Mouse (Mus musculus) common myeloid progenitor, adult 5-6 weeks (primary cell): ENCODE measurements around the gene Slc25a42. TPM values are rescaled to one million over a fixed set of nuclear protein-coding genes. Genes with fewer than 3 reads are reported as not detected.

Experiments used
- ATAC-seq: replicated peaks from 2 replicates; pipeline ENCODE4 v1.8.0; 2016; ENCODE audit warnings: low read depth, mild to moderate bottlenecking, moderate TSS enrichment, inconsistent platforms; ENCODE audit not compliant: poor library complexity, severe bottlenecking
- total RNA-seq: library from RNA; stranded (forward); fragments of 200-1000, 187-1606 nt; gene quantifications from 2 replicates; pipeline ENCODE4 v1.2.3, GENCODE M21; 2017

Gene Slc25a42
- total RNA-seq, 1 experiment from 2014 or later = 4.1 TPM

DNA sequence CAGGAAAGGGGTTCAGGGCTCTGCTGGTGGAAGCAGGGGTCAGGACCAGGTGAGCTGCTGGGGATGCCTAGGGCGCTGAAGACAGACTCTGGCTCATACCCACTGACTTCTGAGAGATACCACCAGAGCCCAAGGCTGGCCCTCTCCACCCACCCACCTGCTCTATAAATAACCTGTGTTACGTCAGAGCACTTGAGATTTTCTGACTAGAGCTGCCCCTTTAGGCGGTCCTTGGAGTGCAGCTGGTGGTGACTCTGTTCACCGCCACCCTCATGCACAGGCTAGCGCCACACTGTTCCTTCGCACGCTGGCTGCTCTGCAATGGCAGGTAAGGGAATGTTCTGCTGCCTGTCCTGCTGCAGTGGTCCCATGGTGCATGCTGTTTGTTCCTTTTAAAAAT, 38.0 kb downstream of the Slc25a42 start:
- ATAC-seq = no peak

- ATAC-seq = no peak
Observed at GRCm38 (mm10) chr8:70173320-70173719, 38.8 kb downstream of the Slc25a42 start.

DNA sequence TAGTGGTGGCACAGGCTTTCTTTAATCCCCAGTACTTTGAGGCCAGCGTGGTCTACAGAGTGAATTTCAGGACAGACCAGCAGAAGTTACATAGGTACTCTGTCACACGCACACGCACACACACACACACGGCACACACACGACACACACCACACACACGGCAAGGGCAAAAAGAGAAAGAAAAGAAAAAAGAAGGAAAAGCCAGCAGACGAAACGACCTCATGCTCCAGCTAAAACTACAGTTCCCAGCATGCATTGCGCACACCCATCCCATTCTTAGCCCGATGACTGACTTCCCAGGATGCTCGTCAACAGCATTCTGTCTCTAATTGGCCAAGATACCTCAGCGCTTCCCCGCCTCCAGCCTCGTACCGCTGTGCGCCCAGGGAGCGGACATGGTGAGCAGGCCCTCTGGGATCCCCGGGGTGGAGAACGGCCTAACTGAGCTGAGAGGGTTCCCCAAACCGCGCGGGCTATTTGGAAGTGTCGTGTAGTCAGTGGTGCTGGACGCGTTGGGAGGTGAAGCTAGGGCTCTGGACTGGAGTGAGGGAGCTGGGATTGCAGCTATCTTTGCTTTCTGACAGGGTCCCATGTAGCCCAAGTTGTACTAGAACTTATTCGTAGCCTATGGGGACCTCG, 39.9 kb downstream of the Slc25a42 start, which contains the start of gene Tmem161a:
TSS of gene Tmem161a (plus strand) at position 314 of the 639 bp plus-strand sequence.
- ATAC-seq = peak; percentile 99

DNA sequence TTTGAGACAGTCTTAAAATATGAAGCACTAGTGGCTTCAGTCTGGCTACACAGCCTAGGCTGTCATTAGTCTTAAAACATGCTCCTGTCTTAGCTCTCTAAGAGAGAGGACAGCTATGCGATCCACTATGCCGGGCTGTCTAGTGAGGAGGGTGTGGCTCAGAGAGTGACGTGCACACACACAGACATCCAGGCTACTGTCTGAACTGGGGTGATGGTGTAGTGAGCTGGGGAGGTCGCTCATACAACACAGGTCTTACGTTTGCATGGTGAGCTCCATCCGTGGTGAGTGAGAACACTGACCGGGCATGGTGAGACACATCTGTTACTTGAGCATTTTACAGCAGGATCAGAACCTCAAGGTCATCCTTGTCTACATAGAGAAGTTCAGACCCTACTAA, 40.9 kb downstream of the Slc25a42 start:
- ATAC-seq = no peak

DNA sequence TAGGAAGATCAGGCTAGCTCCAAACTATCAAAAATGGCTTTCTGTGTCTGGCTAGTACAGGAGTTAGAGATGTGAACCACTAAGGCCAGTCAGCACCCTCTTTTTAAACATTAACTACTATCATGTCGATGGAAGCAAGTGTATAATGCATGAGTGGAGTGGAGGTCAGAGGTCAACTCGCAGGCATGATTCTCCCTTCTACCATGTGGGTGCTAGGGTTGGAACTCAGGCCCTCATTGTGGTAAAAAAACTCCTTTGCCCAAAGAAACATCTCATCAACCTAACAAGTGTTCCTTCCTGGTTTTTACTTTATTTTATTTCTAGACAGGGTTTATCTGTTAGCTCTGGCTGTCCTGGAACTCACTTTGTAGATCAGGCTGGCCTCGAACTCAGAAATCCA, 41.4 kb downstream of the Slc25a42 start:
- ATAC-seq = no peak

GRCm38 (mm10) chr8:70170116-70170515, 42.0 kb downstream of the Slc25a42 start:
- no peak for ATAC-seq

DNA sequence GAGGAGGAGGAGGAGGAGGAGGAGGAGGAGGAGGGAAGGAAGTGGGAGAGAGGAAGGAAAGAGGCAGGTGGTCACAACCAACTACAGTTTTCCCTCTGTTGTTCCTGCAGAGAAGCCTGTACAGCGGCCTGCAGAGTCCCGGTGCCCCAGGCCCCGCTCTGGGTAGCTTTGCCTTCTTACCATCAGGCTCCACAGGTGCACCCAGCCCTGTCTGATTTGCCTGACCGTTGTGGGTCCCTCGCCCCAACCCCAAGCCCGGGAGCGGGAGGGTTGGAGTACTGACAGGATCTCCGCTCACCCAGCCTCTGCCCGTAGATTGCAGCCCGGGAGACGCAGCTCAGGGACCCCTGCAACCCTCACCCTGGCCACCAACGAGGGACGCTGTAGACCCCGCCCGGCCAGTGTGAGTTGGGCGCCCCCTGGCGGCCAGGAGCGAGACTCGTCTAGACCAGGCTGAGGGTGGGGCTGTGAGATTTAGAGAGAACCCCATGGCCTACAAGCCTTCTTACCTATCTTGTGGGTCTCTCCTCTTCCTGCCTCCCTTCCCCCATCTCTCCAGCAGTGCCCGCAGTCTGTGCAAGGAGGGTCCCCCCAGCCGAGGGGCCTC, 45.5 kb downstream of the Slc25a42 start:
- ATAC-seq = peak; percentile 83

DNA sequence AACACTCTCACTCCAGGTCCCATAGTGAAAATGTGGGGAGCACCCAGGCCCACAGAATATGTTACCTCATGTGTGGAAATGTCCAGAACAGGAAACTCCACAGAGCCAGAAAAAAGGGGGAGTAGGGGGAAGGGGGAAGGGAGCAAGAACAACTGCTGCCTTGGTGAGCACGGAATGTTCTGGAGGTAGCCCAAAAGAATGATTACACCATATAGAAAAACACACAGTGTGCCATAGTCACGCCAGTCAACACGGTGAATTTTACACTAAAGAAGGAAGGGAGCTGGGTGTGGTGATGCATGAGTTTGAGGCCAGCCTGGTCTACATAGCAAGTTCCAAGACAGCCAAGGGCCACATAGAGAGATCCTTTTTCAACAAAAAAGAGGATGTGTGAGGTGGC, 48.8 kb downstream of the Slc25a42 start:
- no peak for ATAC-seq

GRCm38 (mm10) chr8:70160015-70160414, 52.1 kb downstream of the Slc25a42 start:
- ATAC-seq = no peak

DNA sequence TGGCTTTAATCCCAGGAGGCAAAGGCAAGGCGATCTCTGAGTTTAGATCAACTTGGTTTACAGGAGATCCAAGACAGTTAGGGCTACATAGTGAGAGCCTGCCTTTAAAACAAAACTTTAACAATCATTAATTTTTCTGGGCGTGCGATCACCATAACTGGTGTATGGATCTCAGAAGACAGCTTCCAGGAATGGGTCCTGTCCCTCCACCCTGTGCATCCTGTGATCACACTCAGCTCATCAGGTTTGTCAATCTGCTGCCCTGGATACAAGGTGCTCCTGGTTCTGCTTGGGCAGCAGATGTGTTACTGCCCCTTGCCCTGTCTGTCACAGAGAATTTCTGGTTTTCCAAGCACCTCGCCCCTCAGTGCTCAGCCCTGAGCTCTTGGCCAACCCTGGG, 52.9 kb downstream of the Slc25a42 start:
- no peak for ATAC-seq

GRCm38 (mm10) chr8:70158069-70158853, 53.8 kb downstream of the Slc25a42 start:
- peak; percentile 85 for ATAC-seq

- ATAC-seq = no peak
Observed at GRCm38 (mm10) chr8:70157240-70157800, 54.8 kb downstream of the Slc25a42 start.

DNA sequence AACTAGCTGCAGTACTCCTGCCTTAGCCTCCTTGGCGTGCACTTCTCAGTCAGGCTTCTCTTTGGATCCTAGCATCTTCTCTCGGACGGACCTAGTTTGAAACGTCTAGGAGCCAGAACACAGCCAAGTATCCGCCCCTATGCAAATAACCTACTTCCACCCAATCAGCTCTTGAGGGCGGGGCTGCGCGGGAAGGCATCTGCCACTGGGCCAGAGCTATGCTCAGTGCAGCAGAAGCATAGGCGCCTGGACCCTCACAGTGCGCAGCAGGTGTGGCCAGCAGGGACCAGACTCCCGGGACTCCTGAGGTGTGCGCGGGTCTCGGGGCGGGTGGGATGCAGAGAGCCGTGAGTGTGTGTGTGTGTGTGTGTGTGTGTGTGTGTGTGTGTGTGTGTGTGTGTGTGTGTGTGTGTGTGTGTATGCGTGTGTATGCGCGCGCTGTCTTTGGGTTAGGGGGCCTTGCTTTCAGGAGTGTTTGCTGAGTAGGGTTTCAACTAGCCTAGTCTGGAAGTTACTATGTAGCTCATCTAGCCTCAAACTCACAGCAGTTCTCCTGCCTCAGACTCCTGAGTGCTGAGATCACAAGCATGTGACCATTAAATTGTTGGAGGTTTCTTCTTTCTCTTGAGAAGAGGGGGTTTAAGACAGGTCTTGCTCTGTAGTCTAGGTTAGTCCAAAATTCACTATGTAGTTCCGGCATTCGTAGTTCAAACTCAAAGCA, 59.4 kb downstream of the Slc25a42 start:
- peak; percentile 99 for ATAC-seq

GRCm38 (mm10) chr8:70150158-70150557, 61.9 kb downstream of the Slc25a42 start:
- no peak for ATAC-seq

- ATAC-seq = no peak
Observed at GRCm38 (mm10) chr8:70147678-70148607, 64.2 kb downstream of the Slc25a42 start.

DNA sequence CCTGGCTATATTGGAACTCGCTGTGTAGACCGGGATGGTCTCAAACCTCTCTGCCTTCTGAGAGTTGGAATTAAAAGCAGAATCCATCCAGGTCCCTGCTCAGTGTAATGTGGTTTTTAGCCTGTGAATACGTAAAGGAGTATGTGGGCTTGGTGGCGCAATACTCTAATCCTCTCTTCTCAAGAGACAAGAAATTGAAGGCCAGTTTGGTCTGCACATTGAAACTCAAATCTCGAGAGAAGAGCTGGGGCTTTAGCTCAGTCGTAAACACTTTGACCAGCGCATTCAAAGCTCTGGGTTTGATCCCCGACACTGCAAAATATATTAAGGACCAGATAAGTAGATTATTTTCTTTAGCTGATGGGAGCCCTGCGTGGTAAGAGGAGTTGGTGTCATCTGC, 72.1 kb downstream of the Slc25a42 start:
- ATAC-seq = peak; percentile 12

- ATAC-seq = peak; percentile 95
Observed at GRCm38 (mm10) chr8:70139026-70139857, 72.9 kb downstream of the Slc25a42 start, which contains the start of the genes Rfxank, Borcs8 and Mef2b. TSS of gene Rfxank (minus strand) at chr8:70139154. TSS of gene Borcs8 (plus strand) at chr8:70139499. TSS of gene Mef2b (plus strand) at chr8:70139711.

DNA sequence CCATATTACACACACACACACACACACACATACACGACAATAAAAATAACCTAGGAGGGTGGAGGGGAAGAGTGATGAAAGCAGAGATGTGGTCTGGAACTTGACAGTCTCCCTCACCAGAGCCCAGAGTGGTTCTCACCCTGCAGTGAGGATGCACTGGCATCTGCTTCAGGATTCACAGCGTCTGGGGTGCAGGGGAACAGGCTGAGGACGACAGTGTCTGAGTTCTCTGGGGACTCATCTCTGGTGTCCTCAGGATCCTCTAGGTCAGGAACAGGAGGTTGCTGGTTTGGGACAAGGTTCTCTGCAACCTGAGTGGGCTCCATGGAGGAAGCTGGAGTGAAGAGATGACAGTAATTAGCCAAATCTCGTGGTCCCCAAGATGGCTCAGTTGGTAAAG, 74.2 kb downstream of the Slc25a42 start:
- no peak for ATAC-seq
